Mouse (Mus musculus) retina, postnatal 1 day (tissue): ENCODE data around the gene Ptf1a.
A peak's percentile ranks its signal among the peaks of the same experiment; 100 is the strongest.

ENCODE experiments used
- DNase-seq: peaks from one replicate; pipeline ENCODE4 v3.0.0-alpha.2; 2012

Gene Ptf1a

DNA sequence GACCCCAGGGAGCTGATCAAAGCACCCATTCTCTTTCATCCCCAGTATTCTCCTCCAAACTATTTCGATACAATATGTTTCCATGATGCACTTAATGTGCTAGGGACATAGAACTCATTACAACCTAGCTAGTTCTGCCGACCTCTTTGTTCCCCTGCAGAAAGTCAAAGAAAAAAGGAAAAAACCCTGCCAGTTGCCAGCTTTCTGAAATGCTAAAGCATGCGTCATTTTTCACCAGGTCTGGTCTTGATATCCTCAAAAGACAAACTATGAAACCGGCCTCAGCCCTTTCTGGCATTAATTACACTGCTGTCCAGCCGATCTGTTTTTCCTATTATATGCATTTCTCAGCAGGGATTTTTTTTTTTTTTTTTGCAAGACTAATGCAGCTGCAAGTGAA lies 9.8 kb downstream of the Ptf1a start:
- no peak for DNase-seq

DNA sequence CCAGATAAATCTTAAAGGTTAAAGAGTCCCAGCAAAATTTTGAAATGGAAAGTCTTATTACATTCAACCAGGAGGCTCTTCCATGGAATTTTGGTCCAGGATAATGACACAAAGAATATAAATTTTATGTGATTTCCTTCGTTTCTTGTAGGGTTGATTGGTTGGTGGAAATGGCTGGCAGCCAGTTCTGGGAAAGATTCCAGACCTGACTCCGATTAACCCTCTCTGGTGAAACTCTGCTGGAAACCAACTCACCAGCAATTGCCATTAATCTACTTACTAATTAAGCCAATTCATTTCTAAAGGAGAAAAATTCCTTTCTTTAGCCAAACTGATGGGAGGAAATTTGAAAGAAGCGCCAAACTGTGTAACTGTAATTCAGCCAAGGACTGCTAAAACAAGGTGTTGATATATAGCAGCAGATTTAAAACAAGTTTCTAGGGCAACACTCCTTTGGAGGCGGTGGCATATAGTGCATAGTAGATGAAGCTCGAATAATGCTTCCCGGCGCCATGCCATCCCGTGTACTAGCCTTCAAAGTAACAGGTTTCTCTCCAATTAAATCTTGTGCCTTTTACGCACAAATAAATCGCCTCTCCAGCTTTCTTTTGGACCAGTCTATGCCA lies 10.5 kb downstream of the Ptf1a start:
- DNase-seq = no peak

DNA sequence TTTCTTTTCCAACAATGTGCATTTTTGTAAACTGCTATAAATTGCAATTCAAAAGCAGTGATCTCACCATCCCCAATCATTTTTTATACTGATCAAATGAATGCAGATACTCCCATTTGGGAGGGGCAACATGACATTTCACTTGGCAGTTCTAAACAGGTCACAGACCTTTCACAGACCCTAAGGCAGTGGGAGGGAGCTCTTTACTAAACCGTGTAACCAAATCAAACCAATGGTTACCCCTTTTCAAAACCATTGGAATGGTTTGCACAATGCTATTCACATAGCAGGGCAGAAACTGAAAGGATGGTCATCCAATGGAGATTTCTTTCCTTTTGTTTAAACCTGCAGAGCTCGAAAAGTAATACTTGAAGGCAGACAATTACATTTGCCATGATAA lies 13.3 kb downstream of the Ptf1a start:
- peak; percentile 34 for DNase-seq

DNA sequence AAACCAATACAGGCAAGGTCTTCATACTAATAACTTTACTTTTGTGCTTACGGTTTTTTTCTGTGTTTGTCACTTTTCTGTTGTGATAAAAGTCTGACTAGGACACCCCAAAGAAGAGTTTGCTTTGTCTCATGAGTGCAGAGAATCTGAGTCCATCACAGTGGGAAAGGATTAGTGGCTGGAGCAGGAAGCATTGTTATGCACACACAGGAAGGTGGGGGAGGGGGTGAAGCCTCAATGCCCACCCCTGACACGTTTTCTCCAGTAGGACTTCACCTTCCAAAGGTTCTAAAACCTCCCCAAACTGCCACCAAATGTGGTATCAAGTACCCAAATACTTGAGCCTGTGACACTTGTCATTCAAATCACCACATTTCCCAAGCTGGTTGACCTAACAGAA lies 16.5 kb downstream of the Ptf1a start:
- no peak for DNase-seq

DNA sequence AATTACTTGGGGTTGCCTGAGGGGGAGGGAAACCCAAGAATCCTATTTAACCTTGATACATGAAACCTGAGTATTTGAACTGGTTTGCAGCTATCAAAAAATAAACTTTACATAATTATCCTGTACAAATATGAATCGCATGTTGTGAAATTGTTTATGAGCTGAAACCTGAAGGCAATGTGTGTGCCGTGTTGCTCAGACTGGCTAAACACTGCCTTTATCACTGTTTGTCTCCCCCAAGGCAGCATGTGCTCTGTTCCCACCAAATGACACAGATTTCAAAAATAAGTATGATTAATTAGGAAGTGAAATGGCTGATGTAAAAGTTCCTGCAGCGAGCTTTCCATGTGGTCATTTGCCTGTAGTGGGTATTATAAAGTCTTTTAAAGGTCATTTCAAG lies 44.8 kb downstream of the Ptf1a start:
- peak; percentile 42 for DNase-seq
